Mouse (Mus musculus) heart, postnatal 0 days (tissue): Measurements from ENCODE around the gene Palm.

Source experiments
- CTCF ChIP-seq: IDR thresholded peaks from 2 replicates; pipeline ENCODE4 v1.5.1; 2016; ENCODE audit warnings: antibody characterized with exemption, control low read depth, low read depth
- EP300 ChIP-seq: IDR thresholded peaks from 2 replicates; pipeline ENCODE4 v1.6.1; 2016; ENCODE audit warnings: antibody characterized with exemption, low read depth

- no peak for TF ChIP-seq CTCF
- TF ChIP-seq EP300, result no peak
These were observed 68.1 kb downstream of the Palm start for GRCm38 (mm10) chr10:79861230-79862048.
